Mouse (Mus musculus): ENCODE results near the gene Fkbp11. TPM values are rescaled to one million over a fixed set of nuclear protein-coding genes. Genes with fewer than 3 reads are reported as not detected.

Fkbp11 gene
- total and polyA plus RNA-seq, 3 experiments = 4.8 to 5.8 (median 5.1) TPM

DNA sequence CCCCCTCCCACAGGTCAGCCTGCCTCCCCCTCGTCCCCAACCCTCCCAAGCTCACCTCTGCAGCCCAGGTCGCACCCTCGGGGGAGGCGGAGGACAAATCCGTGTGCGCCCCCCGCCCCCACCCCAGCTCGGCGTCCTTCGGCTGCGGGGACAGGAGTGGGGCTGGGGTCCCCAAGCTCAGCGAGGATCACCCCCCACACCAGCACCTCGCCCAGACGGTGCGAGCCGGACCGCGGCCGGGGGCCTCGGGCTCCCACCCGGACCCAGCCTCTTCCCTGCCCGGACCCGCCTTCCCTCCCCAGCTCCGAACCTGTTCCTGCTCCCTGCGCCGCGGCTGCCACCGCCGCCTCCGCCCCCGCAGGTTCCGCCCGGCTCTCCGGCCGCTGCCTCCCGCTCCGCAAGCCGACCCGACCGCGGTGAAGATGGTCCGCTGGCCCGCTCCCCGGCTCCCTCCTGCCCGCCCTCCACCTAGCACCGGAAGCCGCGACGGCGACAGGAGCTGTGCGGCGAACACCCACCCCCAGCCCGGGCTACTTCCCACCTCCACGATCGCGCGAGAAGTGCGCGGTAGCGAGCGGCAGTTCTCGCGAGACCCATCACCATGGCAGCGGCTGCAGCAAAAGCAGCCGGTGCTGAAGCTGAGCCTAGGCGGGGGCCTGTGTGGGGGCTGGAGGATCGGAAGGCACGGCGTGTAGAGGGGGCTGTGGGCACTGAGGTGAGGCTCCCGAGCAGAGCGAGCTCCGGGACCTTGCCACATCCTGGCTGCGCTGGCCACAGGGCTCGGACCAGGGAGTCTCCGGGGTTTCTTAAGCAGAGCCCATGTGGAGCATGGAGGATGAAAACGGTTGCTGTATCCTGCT, 34.9 kb upstream of the Fkbp11 start, which contains the start of gene Arf3:
TSS of gene Arf3 (minus strand) at position 545 of the 860 bp plus-strand sequence.
- peaks cover 2% of the 10 kb centered on the region for H3K4me1 ChIP-seq (ENCODE audit: control insufficient read depth, insufficient read depth, low read length)
- WGBS = under 1% methylated on average over 76 of the region's 76 CpGs
- TF ChIP-seq EP300 (IDR thresholded peaks at IDR 0.05; ENCODE audit: insufficient read depth, low read depth, low read length) (no peak), POLR2A (IDR thresholded peaks at IDR 0.05; ENCODE audit: insufficient read depth, low read depth, low read length) (peak; percentile 69; the same call in 1 of the 2 replicates)
- peak within 1 kb of the TSS; percentile 95 for H3K9ac ChIP-seq (ENCODE audit: low read depth, low read length)
- H3K4me3 ChIP-seq = peak within 1 kb of the TSS; percentile 66
- intact Hi-C loops (cut with DNase I) = no loop called here
- H3K27ac ChIP-seq = peak within 1 kb of the TSS; percentile 49
- H3K36me3 ChIP-seq (ENCODE audit: control insufficient read depth, insufficient read depth, low read length) = no peaks in the 10 kb centered on the region
- H3K27me3 ChIP-seq (ENCODE audit: control insufficient read depth, insufficient read depth, low read length) = no peaks in the 10 kb centered on the region
- H3K79me2 ChIP-seq (replicated peaks; ENCODE audit: control insufficient read depth, insufficient read depth, low read length) = peaks cover 9% of the 10 kb centered on the region
- DNase-seq = peak; percentile 97 to 98

DNA sequence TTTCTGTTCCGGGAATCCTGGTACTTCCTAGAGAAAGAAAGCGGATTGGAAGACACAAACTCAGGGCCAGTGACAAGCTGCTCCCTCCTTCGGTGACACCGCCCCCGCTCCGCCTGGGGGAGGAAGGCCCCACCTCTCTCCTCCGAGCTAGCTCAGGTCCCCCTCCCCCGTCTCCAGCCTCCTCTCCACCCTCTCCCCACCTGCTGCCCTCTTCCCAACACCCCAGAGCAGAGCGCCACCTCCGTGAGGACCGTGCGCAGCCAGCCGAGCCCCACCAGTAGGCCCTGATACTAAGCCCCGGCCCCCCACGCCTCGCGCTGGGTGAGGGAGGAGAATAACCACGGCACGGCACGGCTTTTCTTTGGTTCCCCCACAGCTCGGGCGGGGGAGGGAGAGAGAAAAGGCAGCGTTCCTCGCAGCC, 34.2 kb upstream of the Fkbp11 start:
- DNase-seq = peak; percentile 71 to 80
- Histone ChIP-seq H3K27me3 (ENCODE audit: control insufficient read depth, insufficient read depth, low read length) (no peaks in the 10 kb centered on the region), H3K9ac (ENCODE audit: low read depth, low read length) (peak overlapping the region; percentile 95), H3K27ac (peak overlapping the region; percentile 49), H3K36me3 (ENCODE audit: control insufficient read depth, insufficient read depth, low read length) (no peaks in the 10 kb centered on the region), H3K4me1 (ENCODE audit: control insufficient read depth, insufficient read depth, low read length) (peaks cover 2% of the 10 kb centered on the region), H3K4me3 (peak overlapping the region; percentile 66), H3K79me2 (replicated peaks; ENCODE audit: control insufficient read depth, insufficient read depth, low read length) (peaks cover 9% of the 10 kb centered on the region)
- intact Hi-C loops (cut with DNase I) = no loop called here
- no peak for TF ChIP-seq CTCF (IDR thresholded peaks at IDR 0.05)
- no peak for TF ChIP-seq EP300 (IDR thresholded peaks at IDR 0.05; ENCODE audit: insufficient read depth, low read depth, low read length)
- no peak for TF ChIP-seq POLR2A (IDR thresholded peaks at IDR 0.05; ENCODE audit: insufficient read depth, low read depth, low read length)
- WGBS = 1% methylated on average over 24 of the region's 24 CpGs

DNA sequence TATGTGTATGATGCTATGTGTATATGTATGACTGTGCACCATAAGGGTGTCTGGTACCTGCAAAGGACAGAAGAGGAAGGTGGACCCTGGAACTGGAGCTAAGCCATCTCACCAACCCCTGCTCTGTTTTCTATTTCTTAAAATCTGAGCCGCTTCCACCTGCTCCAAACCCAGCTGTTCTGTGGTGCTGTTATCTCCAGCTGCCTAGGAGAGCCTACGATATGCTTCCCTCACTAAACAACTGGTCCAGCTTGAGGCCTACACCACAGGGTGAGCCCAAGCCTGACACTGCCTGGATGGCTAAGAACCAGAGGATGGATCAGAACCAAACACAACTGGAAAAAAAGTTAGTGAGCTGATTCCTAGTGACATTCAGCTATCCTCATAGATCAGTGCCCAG, 26.1 kb upstream of the Fkbp11 start:
- Histone ChIP-seq H3K36me3 (ENCODE audit: control insufficient read depth, insufficient read depth, low read length) (no peaks in the 10 kb centered on the region), H3K4me3 (no peak overlapping the region), H3K9ac (ENCODE audit: low read depth, low read length) (no peak overlapping the region), H3K4me1 (ENCODE audit: control insufficient read depth, insufficient read depth, low read length) (0 out of 2 replicates have a peak, but pooled peaks cover 1% of the 10 kb centered on the region), H3K79me2 (replicated peaks; ENCODE audit: control insufficient read depth, insufficient read depth, low read length) (peaks cover 6% of the 10 kb centered on the region), H3K27ac (no peak overlapping the region), H3K27me3 (ENCODE audit: control insufficient read depth, insufficient read depth, low read length) (no peaks in the 10 kb centered on the region)
- no peak for DNase-seq
- intact Hi-C loops (cut with DNase I) = no loop called here
- TF ChIP-seq EP300 (IDR thresholded peaks at IDR 0.05; ENCODE audit: insufficient read depth, low read depth, low read length) (no peak), POLR2A (IDR thresholded peaks at IDR 0.05; ENCODE audit: insufficient read depth, low read depth, low read length) (no peak), CTCF (IDR thresholded peaks at IDR 0.05) (no peak)
- WGBS = 67% methylated on average over 2 of the region's 2 CpGs

DNA sequence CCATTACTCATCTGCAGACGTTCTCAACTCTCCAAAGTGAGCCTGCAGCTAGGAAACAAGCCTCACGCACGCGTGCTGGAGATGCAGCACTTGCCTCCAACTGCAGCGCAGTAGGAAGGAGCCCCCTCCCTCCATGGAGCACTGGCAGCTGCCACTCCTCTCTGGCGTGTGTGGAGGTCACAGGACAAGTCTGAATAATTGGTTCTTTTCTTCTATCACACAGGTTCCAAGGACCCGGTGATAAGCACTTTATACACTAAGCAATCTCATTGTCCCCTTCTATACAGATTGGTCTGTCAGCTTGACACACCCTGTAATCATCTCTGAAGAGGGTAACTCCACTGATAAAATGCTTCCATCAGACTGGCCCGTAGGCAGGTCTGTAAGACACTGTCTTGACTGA, 25.0 kb upstream of the Fkbp11 start:
- intact Hi-C loops (cut with DNase I) = no loop called here
- H3K27ac ChIP-seq = no peak overlapping the region
- H3K36me3 ChIP-seq (ENCODE audit: control insufficient read depth, insufficient read depth, low read length) = no peaks in the 10 kb centered on the region
- DNase-seq = no peak
- H3K27me3 ChIP-seq (ENCODE audit: control insufficient read depth, insufficient read depth, low read length) = no peaks in the 10 kb centered on the region
- 0 out of 2 replicates have a peak, but pooled peaks cover 1% of the 10 kb centered on the region for H3K4me1 ChIP-seq (ENCODE audit: control insufficient read depth, insufficient read depth, low read length)
- no peak overlapping the region for H3K4me3 ChIP-seq
- H3K9ac ChIP-seq (ENCODE audit: low read depth, low read length) = no peak overlapping the region
- WGBS = 74% methylated on average over 8 of the region's 8 CpGs
- TF ChIP-seq CTCF (IDR thresholded peaks at IDR 0.05) = no peak
- no peak for TF ChIP-seq POLR2A (IDR thresholded peaks at IDR 0.05; ENCODE audit: insufficient read depth, low read depth, low read length)
- no peak for TF ChIP-seq EP300 (IDR thresholded peaks at IDR 0.05; ENCODE audit: insufficient read depth, low read depth, low read length)
- peaks cover 6% of the 10 kb centered on the region for H3K79me2 ChIP-seq (replicated peaks; ENCODE audit: control insufficient read depth, insufficient read depth, low read length)

DNA sequence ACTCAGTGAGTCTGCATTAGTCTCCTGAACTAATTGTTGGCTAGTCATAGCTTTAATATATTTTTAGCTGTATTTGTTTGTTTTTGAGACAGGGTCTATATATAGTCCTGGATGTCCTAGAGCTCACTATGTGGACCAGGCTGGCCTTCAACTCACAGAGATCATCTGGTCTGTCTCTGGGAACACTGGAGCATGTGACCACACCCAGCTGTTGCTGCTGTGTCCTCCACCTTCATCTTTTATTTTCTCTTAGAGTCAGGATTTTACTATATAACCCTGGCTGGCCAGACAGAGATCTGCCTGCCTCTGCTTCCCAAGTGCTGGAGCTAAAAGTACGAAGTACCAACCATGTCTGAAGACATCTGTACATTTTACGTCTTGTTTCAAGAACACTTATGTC, 21.1 kb upstream of the Fkbp11 start:
- Histone ChIP-seq H3K36me3 (ENCODE audit: control insufficient read depth, insufficient read depth, low read length) (no peaks in the 10 kb centered on the region), H3K79me2 (replicated peaks; ENCODE audit: control insufficient read depth, insufficient read depth, low read length) (peaks cover 2% of the 10 kb centered on the region; the same call in 1 of the 2 replicates), H3K27me3 (ENCODE audit: control insufficient read depth, insufficient read depth, low read length) (no peaks in the 10 kb centered on the region), H3K4me3 (no peak overlapping the region), H3K27ac (no peak overlapping the region), H3K9ac (ENCODE audit: low read depth, low read length) (no peak overlapping the region), H3K4me1 (ENCODE audit: control insufficient read depth, insufficient read depth, low read length) (peaks cover 3% of the 10 kb centered on the region; the same call in 1 of the 2 replicates)
- DNase-seq = no peak
- intact Hi-C loops (cut with DNase I) = no loop called here
- 96% methylated on average over 2 of the region's 2 CpGs for WGBS
- TF ChIP-seq POLR2A (IDR thresholded peaks at IDR 0.05; ENCODE audit: insufficient read depth, low read depth, low read length) (no peak), CTCF (IDR thresholded peaks at IDR 0.05) (no peak), EP300 (IDR thresholded peaks at IDR 0.05; ENCODE audit: insufficient read depth, low read depth, low read length) (no peak)

DNA sequence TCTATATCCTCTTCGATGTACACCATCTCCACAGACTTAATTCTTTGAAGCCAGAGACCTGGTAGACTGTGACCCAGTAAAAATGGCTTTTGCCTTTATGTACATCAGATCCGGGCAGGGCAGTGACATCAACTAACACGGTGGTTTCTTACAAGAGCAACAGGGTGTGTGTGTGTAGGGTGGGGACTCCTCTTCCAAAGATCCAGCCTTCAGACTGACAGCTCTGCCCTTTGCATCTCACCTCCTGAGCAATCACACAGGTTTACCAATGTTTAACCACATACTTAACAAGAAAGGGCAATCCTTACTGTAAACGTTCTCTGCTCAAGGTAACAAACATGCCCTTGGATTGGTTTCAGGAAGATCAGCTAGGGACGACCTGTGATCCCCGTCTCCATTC, 19.3 kb upstream of the Fkbp11 start:
- Histone ChIP-seq H3K36me3 (ENCODE audit: control insufficient read depth, insufficient read depth, low read length) (no peaks in the 10 kb centered on the region), H3K27ac (no peak overlapping the region), H3K4me1 (ENCODE audit: control insufficient read depth, insufficient read depth, low read length) (peaks cover 3% of the 10 kb centered on the region; the same call in 1 of the 2 replicates), H3K4me3 (no peak overlapping the region), H3K9ac (ENCODE audit: low read depth, low read length) (no peak overlapping the region), H3K79me2 (replicated peaks; ENCODE audit: control insufficient read depth, insufficient read depth, low read length) (peaks cover 2% of the 10 kb centered on the region; the same call in 1 of the 2 replicates), H3K27me3 (ENCODE audit: control insufficient read depth, insufficient read depth, low read length) (no peaks in the 10 kb centered on the region)
- WGBS = 90% methylated on average over 6 of the region's 6 CpGs
- DNase-seq = no peak
- no peak for TF ChIP-seq POLR2A (IDR thresholded peaks at IDR 0.05; ENCODE audit: insufficient read depth, low read depth, low read length)
- TF ChIP-seq CTCF (IDR thresholded peaks at IDR 0.05) = no peak
- no peak for TF ChIP-seq EP300 (IDR thresholded peaks at IDR 0.05; ENCODE audit: insufficient read depth, low read depth, low read length)
- intact Hi-C loops (cut with DNase I) = no loop called here

Measured in heart, adult 2 months (tissue).